Mouse (Mus musculus): ENCODE measurements around the gene Cfap45. TPM values are rescaled to one million over a fixed set of nuclear protein-coding genes. Genes with fewer than 3 reads are reported as not detected.

Gene Cfap45
- total RNA-seq, 2 experiments from 2014 or later, result 4.2 to 4.8 TPM

- Histone ChIP-seq H3K27ac (peak overlapping the region; percentile 36; the same call in 1 of the 2 replicates), H3K4me3 (peak overlapping the region; percentile 56)
- no peak for TF ChIP-seq CTCF (conservative IDR thresholded peaks at IDR 0.05)
- peak in 1 of 2 experiments; percentile 39 for DNase-seq (ENCODE audit: low spot score in 2 of 2)
These were observed 19.0 kb upstream of the Cfap45 start for GRCm38 (mm10) chr1:172501371-172502144.

DNA sequence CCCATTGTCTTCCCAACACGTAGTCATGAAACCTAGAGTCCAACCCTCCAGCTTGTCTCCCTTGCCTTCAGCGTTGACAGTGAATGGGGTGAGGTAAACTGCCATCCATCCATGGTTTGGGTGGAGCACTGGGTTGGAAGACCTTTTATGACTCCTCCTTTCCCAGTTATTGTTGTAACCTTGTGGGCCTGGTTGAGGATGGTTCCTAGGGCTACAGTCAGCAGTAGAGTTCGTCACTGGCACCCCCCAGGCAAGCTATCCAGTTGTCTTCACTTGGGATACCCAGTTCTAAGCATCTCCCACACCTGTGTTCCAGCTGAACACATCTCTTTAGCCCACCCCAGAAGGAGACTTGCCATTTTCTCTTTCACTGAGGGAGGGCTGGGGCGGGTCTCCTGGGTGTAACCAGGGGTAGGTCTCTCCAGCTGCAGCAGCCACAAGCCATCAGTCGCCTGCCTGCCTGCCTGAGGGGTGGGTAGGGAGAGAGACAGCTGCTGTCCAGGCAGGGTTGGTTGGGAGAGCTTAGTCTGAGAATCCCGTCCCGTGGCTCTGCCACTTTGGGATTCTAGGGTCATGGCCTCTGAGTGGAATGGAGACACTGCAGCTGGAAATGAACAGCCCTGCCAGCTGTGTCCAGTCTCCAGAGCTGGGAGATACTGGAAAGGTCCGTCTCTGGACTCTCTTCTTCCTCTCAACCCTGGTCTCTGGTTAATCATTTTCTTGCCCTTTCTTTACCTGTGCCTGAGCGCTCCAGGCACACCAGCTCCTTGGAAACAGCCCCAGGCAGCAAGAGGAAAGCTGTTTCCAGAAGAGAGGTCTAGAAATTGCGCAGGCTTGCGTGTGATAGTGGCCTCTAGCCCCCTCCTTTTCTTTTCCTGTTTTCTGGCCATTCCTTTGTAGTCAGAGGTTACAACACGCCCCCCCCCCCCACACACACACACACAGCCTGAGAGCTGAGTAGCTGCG, 18.2 kb upstream of the Cfap45 start:
- no peak overlapping the region; the same call in 1 of the 2 replicates for H3K4me3 ChIP-seq
- DNase-seq (ENCODE audit: low spot score in 2 of 2), result no peak
- no peak for TF ChIP-seq CTCF (conservative IDR thresholded peaks at IDR 0.05)
- H3K27ac ChIP-seq, result no peak overlapping the region

GRCm38 (mm10) chr1:172503111-172503997, 17.2 kb upstream of the Cfap45 start:
- no peak for DNase-seq (ENCODE audit: low spot score in 2 of 2)
- no peak for TF ChIP-seq CTCF (conservative IDR thresholded peaks at IDR 0.05)
- Histone ChIP-seq H3K27ac (peak overlapping the region; percentile 18; the same call in 1 of the 2 replicates), H3K4me3 (no peak overlapping the region; the same call in 1 of the 2 replicates)

DNA sequence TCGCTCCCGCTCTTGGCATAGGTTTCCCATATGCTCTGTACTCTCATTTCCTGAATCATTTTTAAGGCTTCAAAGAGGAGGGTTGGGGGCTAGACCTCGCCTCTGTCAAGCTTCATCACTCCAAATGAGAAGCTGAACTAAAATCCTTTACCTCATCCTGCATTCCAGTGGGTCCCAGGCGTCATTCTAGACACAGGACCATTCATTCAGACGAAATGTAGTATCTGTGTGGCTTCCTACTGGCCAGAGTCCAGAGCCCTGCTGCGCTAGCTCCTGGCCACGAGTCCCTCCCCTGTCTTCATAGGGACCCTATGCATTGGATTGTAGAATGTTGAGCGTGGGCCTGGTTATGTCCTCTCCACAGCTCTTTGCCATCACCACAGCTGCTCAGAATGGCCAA, 15.8 kb upstream of the Cfap45 start:
- no peak overlapping the region for H3K27ac ChIP-seq
- TF ChIP-seq CTCF (conservative IDR thresholded peaks at IDR 0.05), result no peak
- no peak overlapping the region for H3K4me3 ChIP-seq
- no peak for DNase-seq (ENCODE audit: low spot score in 2 of 2)

DNA sequence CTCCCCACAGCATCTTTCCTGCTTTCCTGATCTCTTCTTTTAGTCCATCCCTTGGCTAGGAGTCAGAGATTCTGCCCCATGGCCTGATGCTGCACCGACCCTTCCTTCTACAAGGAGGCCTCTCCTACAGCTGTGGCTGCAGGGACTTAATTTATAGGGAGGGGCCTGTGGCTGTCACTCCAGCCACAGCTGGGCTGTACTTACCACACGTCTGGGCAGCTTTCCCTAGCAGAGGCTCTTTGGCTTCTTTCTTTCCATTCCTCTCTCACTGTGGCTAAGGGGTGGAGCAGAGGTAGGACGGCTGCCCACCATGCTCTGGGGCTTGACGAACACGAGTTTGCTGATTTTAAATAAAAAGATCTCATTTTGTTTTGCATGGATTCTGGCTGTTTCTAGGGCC, 13.6 kb upstream of the Cfap45 start:
- Histone ChIP-seq H3K27ac (no peak overlapping the region), H3K4me3 (no peak overlapping the region)
- TF ChIP-seq CTCF (conservative IDR thresholded peaks at IDR 0.05), result no peak
- no peak for DNase-seq (ENCODE audit: low spot score in 2 of 2)

DNA sequence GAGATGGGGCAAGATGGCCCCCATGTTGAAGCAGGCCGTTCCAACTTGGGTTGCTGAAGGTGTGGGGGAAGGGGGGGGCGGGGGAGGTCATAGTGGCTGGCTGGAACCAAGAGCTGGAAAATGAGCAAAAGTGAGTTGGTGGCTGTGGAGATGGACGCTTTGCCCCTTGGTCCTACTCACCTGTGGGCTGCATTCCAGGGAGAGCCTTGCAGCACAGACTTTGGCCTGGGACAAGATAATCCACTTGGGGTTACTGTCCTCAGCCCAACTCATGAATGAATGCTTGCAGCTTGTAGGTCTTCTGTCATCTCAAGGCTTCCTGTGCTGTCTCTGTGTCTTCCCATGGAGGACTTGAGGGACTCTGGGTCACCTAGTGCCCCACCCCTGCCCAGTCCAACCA, 12.9 kb upstream of the Cfap45 start:
- Histone ChIP-seq H3K4me3 (no peak overlapping the region), H3K27ac (no peak overlapping the region)
- DNase-seq (ENCODE audit: low spot score in 2 of 2), result no peak
- no peak for TF ChIP-seq CTCF (conservative IDR thresholded peaks at IDR 0.05)

DNA sequence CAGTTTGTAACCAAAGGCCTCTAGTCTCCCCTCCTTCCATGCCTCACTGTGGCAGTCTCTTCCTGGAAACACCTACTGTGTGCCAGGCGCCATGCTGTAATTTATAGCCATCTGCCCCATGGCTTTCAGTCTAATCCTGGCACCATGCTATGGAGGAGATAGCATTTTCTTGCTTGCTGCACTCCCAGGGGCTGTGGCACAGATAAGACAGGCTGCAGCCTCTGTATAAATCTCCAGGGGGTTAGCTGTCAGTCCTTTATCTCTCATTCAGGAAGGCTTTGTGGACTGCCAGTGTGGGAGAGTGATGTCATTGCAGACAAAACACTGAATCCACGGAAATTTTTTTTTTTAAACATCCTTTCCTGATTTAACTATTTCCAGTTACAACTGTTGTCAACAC, 12.4 kb upstream of the Cfap45 start:
- no peak for TF ChIP-seq CTCF (conservative IDR thresholded peaks at IDR 0.05)
- no peak for DNase-seq (ENCODE audit: low spot score in 2 of 2)
- Histone ChIP-seq H3K27ac (no peak overlapping the region), H3K4me3 (no peak overlapping the region)

GRCm38 (mm10) chr1:172509235-172509634, 11.4 kb upstream of the Cfap45 start:
- Histone ChIP-seq H3K4me3 (no peak overlapping the region), H3K27ac (no peak overlapping the region)
- TF ChIP-seq CTCF (conservative IDR thresholded peaks at IDR 0.05), result no peak
- no peak for DNase-seq (ENCODE audit: low spot score in 2 of 2)

DNA sequence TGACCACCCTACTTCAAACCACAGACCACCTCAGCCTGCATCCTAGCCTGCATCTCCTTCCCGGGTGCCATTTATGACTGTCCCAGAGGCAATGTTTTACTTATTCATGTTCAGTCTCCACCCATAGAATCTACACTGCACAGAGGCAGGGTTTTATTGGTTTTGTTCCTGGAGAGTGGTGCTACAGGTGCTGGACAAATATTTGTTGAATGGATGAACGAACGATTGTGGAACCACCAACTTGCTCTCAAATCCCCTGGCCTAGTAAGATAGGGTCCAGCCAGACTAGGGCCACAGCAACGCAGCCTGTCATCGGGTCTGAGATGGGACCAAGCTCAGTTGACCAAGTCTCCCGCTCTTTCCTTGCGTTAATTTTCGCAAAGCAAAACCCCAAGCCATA, 10.6 kb upstream of the Cfap45 start:
- TF ChIP-seq CTCF (conservative IDR thresholded peaks at IDR 0.05), result no peak
- Histone ChIP-seq H3K27ac (no peak overlapping the region), H3K4me3 (no peak overlapping the region)
- DNase-seq (ENCODE audit: low spot score in 2 of 2), result no peak

DNA sequence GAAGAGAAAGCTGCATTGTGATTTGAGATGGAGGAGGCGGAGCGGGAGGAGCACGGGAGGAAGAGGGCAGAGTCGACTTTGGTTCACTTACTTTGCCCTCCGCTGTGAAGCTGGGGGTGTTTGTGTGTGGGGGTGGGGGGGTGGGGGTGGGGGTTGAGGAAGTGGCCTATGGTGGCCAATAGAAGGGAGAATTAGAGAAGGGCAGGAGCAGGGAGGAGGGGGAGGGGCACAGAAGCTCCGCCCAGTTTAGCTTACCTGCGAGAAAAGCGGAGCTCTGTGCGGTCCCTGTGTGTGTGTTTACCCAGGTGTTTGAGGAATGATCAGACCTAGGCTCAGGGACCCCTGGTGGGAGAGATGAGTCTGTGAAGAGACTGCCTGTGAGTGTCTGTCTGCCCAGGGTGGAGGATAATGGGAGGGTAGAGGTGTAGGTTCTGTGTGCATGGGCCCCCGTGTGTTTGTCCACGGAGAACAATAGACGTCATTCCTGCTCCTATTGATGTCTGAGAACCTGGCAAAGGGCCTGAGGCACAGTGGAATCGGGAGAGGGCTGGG, 10.1 kb upstream of the Cfap45 start:
- Histone ChIP-seq H3K4me3 (no peak overlapping the region), H3K27ac (no peak overlapping the region)
- TF ChIP-seq CTCF (conservative IDR thresholded peaks at IDR 0.05), result no peak
- no peak for DNase-seq (ENCODE audit: low spot score in 2 of 2)

- TF ChIP-seq CTCF (conservative IDR thresholded peaks at IDR 0.05), result peak; percentile 56
- DNase-seq (ENCODE audit: low spot score in 2 of 2), result no peak
- peak overlapping the region; percentile 2; the same call in 1 of the 2 replicates for H3K4me3 ChIP-seq
- H3K27ac ChIP-seq, result peak overlapping the region; percentile 70
These were observed 7.6 kb upstream of the Cfap45 start for GRCm38 (mm10) chr1:172512962-172513361.
